In the genomic region with DNA sequence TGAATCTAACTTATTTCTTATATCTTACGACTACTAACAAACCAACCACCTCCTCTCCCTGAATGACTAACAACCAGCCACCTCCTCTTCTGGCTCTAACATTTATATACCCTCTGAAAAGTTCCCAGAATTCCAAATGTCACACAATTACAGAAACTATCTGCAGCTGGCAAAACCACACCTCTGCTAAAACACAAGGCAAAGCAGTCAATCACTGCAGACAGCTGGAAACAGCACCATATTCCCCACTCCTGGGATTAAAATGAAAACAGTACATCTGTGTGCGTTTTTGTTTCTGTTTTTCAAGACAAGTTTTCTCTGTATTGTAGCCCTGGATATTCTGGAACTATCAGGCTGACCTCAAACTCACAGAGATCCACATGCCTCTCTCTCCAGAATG, we compare ENCODE assay signal across 21 mouse cellular contexts.
"Had no signal": no experiment of that assay in that cellular context is flagged by ENCODE, and none has a peak within 500 bp of the region (broad histone marks: within the 10 kb centered on the region; RNA-seq: fewer than 3 reads in every experiment).

No protein-coding gene starts in this region.

- H3K4me3 ChIP-seq: lung, embryonic 15.5 days; megakaryocyte, embryonic 14.5 days; midbrain, embryonic 13.5 days; midbrain, embryonic 15.5 days; myocyte; neural tube, embryonic 13.5 days; neural tube, embryonic 15.5 days had no signal

- H3K27ac ChIP-seq: lung, embryonic 15.5 days; macrophage; midbrain, embryonic 13.5 days; midbrain, embryonic 15.5 days; neural tube, embryonic 13.5 days; neural tube, embryonic 15.5 days had no signal

- ATAC-seq: liver, postnatal 0 days; lung, postnatal 0 days; midbrain, embryonic 13.5 days; midbrain, embryonic 15.5 days had no signal

- H3K36me3 ChIP-seq: lung, embryonic 15.5 days; midbrain, embryonic 13.5 days; midbrain, embryonic 15.5 days; neural tube, embryonic 13.5 days; neural tube, embryonic 15.5 days had no signal

- H3K9me3 ChIP-seq: lung, embryonic 15.5 days; megakaryocyte, embryonic 14.5 days; midbrain, embryonic 13.5 days; midbrain, embryonic 15.5 days; neural tube, embryonic 13.5 days; neural tube, embryonic 15.5 days had no signal

- DNase-seq: liver, postnatal 0 days; lung, adult 2 months; lung, postnatal 14 days; lung, postnatal 36 days; retina, postnatal 1 day; right cerebral cortex, adult 18-20 months; right cerebral cortex, postnatal 25 days; right cerebral cortex, postnatal 4 days; spleen, adult 18-20 months; thymus, adult 18-20 months; thymus, postnatal 14 days; thymus, postnatal 4 days had no signal

- H3K27me3 ChIP-seq: lung, embryonic 15.5 days; megakaryocyte, embryonic 14.5 days; midbrain, embryonic 13.5 days; midbrain, embryonic 15.5 days; neural tube, embryonic 13.5 days; neural tube, embryonic 15.5 days had no signal
